10 mouse cellular contexts compared by ENCODE assay signal in genomic region chr2:103896160-103896559, GRCm38 (mm10).
DNase-seq lines count a peak whose midpoint lies in the region; ATAC-seq lines count a peak whose summit lies in the region.
"Had no signal": no experiment of that assay in that cellular context is flagged by ENCODE, and none has a peak within 500 bp of the region (broad histone marks: within the 10 kb centered on the region; RNA-seq: fewer than 3 reads in every experiment).

No protein-coding gene starts in this region.

- no peak overlapping the region for H3K9ac ChIP-seq in midbrain, embryonic 15.5 days
- no peak overlapping the region for H3K9ac ChIP-seq in stomach, embryonic 14.5 days (replicated peaks; ENCODE audit: low read depth, low read length)
- H3K9ac ChIP-seq: forebrain, embryonic 12.5 days had no signal

- no peak overlapping the region for H3K4me2 ChIP-seq in midbrain, embryonic 15.5 days
- no peak overlapping the region for H3K4me2 ChIP-seq in stomach, embryonic 14.5 days (replicated peaks; ENCODE audit: low read depth, low read length)
- H3K4me2 ChIP-seq: forebrain, embryonic 12.5 days had no signal

- WGBS in midbrain, embryonic 10.5 days: 73% methylated on average over 5 of the region's 5 CpGs
- WGBS in midbrain, embryonic 15.5 days: 71% methylated on average over 5 of the region's 5 CpGs
- WGBS in stomach, embryonic 14.5 days: 37% methylated on average over 5 of the region's 5 CpGs

- no peaks in the 10 kb centered on the region for H3K9me3 ChIP-seq in midbrain, embryonic 10.5 days (replicated peaks)
- H3K9me3 ChIP-seq in midbrain, embryonic 15.5 days: no peaks in the 10 kb centered on the region
- H3K9me3 ChIP-seq in stomach, embryonic 14.5 days (ENCODE audit: control insufficient read depth, low read depth, low read length): no peaks in the 10 kb centered on the region
- H3K9me3 ChIP-seq: forebrain, embryonic 12.5 days had no signal

- no peak for DNase-seq in midbrain, embryonic 10.5 days (ENCODE audit: low spot score)
- DNase-seq in heart, postnatal 4 days: peak; percentile 62
- no peak for DNase-seq in adipocyte (ENCODE audit: low spot score)
- no peak for DNase-seq in right cerebral cortex, postnatal 25 days
- no peak for DNase-seq in lung, postnatal 36 days
- DNase-seq: cerebellum, adult 11 months had no signal

- ATAC-seq in midbrain, embryonic 15.5 days (replicated peaks): no peak
- ATAC-seq in erythroblast, adult 5-6 weeks (replicated peaks; ENCODE audit: low FRiP score, poor library complexity, severe bottlenecking): peak; percentile 40
- peak; percentile 53; the same call in 1 of the 2 replicates for ATAC-seq in stomach, embryonic 14.5 days (ENCODE audit: insufficient number of reproducible peaks, insufficient read depth, low FRiP score, low read depth)

- H3K4me1 ChIP-seq in midbrain, embryonic 10.5 days: peaks cover 44% of the 10 kb centered on the region
- H3K4me1 ChIP-seq in midbrain, embryonic 15.5 days: peaks cover 2% of the 10 kb centered on the region; the same call in 1 of the 2 replicates
- H3K4me1 ChIP-seq in stomach, embryonic 14.5 days (ENCODE audit: control insufficient read depth, insufficient read depth, low read length): no peaks in the 10 kb centered on the region

- H3K4me3 ChIP-seq in midbrain, embryonic 10.5 days: no peak overlapping the region
- H3K4me3 ChIP-seq in midbrain, embryonic 15.5 days: no peak overlapping the region
- H3K4me3 ChIP-seq in stomach, embryonic 14.5 days (ENCODE audit: low read depth, low read length): no peak overlapping the region
- H3K4me3 ChIP-seq: forebrain, embryonic 12.5 days had no signal

- no peaks in the 10 kb centered on the region for H3K36me3 ChIP-seq in midbrain, embryonic 10.5 days
- no peaks in the 10 kb centered on the region for H3K36me3 ChIP-seq in midbrain, embryonic 15.5 days (replicated peaks)
- no peaks in the 10 kb centered on the region for H3K36me3 ChIP-seq in stomach, embryonic 14.5 days (ENCODE audit: control insufficient read depth, insufficient read depth, low read length)
- H3K36me3 ChIP-seq: forebrain, embryonic 12.5 days had no signal

- peak overlapping the region; percentile 53; the same call in 1 of the 2 replicates for H3K27ac ChIP-seq in midbrain, embryonic 10.5 days (replicated peaks)
- H3K27ac ChIP-seq in midbrain, embryonic 15.5 days: no peak overlapping the region
- H3K27ac ChIP-seq in stomach, embryonic 14.5 days (ENCODE audit: low read length): no peak overlapping the region
- H3K27ac ChIP-seq: forebrain, embryonic 12.5 days had no signal

- H3K27me3 ChIP-seq in midbrain, embryonic 10.5 days (ENCODE audit: low read depth, poor library complexity, severe bottlenecking): peaks cover 3% of the 10 kb centered on the region; the same call in 1 of the 2 replicates
- H3K27me3 ChIP-seq in midbrain, embryonic 15.5 days (replicated peaks): no peaks in the 10 kb centered on the region
- H3K27me3 ChIP-seq in stomach, embryonic 14.5 days (ENCODE audit: control insufficient read depth, insufficient read depth, low read length): no peaks in the 10 kb centered on the region
- H3K27me3 ChIP-seq: forebrain, embryonic 12.5 days had no signal
